Mouse (Mus musculus): ENCODE measurements at regions not wholly inside any gene's neighbourhood (a gene's known extent, or its start where the extent isn't known, plus 50 kb on each side); places are given as distances from the start of the nearest gene placed in this dataset.

GRCm38 (mm10) chr12:46418990-46419389 is 399.7 kb downstream of the Nova1 start:
- Histone ChIP-seq H3K9ac (replicated peaks; ENCODE audit: low read depth, low read length) (no peak overlapping the region), H3K4me1 (ENCODE audit: control insufficient read depth, insufficient read depth) (no peaks in the 10 kb centered on the region), H3K36me3 (replicated peaks; ENCODE audit: control insufficient read depth, insufficient read depth, low read length) (no peaks in the 10 kb centered on the region), H3K9me3 (replicated peaks; ENCODE audit: control insufficient read depth, low read length) (no peaks in the 10 kb centered on the region), H3K27ac (ENCODE audit: low read depth) (no peak overlapping the region), H3K27me3 (ENCODE audit: control insufficient read depth, insufficient read depth, low read length) (no peaks in the 10 kb centered on the region), H3K4me2 (ENCODE audit: low read depth, low read length) (no peak overlapping the region), H3K4me3 (ENCODE audit: low read depth, low read length) (no peak overlapping the region)
- WGBS = 79% methylated on average over 4 of the region's 4 CpGs
- DNase-seq (ENCODE audit: low spot score) (no peak), ATAC-seq (ENCODE audit: insufficient read depth, low read depth) (no peak)
- TF ChIP-seq CTCF (IDR thresholded peaks at IDR 0.05; ENCODE audit: low read depth) (no peak), EP300 (IDR thresholded peaks at IDR 0.05; ENCODE audit: low read depth) (no peak)

GRCm38 (mm10) chr12:46416765-46417404 is 401.8 kb downstream of the Nova1 start:
- DNase-seq (ENCODE audit: low spot score) = no peak
- no peaks in the 10 kb centered on the region for H3K4me1 ChIP-seq (ENCODE audit: control insufficient read depth, insufficient read depth)
- no peaks in the 10 kb centered on the region for H3K9me3 ChIP-seq (replicated peaks; ENCODE audit: control insufficient read depth, low read length)
- no peak overlapping the region for H3K27ac ChIP-seq (ENCODE audit: low read depth)
- H3K27me3 ChIP-seq (ENCODE audit: control insufficient read depth, insufficient read depth, low read length) = no peaks in the 10 kb centered on the region
- no peaks in the 10 kb centered on the region for H3K36me3 ChIP-seq (replicated peaks; ENCODE audit: control insufficient read depth, insufficient read depth, low read length)
- no peak overlapping the region for H3K9ac ChIP-seq (replicated peaks; ENCODE audit: low read depth, low read length)
- no peak overlapping the region for H3K4me3 ChIP-seq (ENCODE audit: low read depth, low read length)
- WGBS = 65% methylated on average over 3 of the region's 3 CpGs
- H3K4me2 ChIP-seq (ENCODE audit: low read depth, low read length) = no peak overlapping the region
- TF ChIP-seq CTCF (IDR thresholded peaks at IDR 0.05; ENCODE audit: low read depth) (no peak), EP300 (IDR thresholded peaks at IDR 0.05; ENCODE audit: low read depth) (no peak)
- ATAC-seq (ENCODE audit: insufficient read depth, low read depth) = no peak

GRCm38 (mm10) chr12:46416250-46416649 is 402.5 kb downstream of the Nova1 start:
- TF ChIP-seq CTCF (IDR thresholded peaks at IDR 0.05; ENCODE audit: low read depth) (no peak), EP300 (IDR thresholded peaks at IDR 0.05; ENCODE audit: low read depth) (no peak)
- Histone ChIP-seq H3K4me1 (ENCODE audit: control insufficient read depth, insufficient read depth) (no peaks in the 10 kb centered on the region), H3K9me3 (replicated peaks; ENCODE audit: control insufficient read depth, low read length) (no peaks in the 10 kb centered on the region), H3K27me3 (ENCODE audit: control insufficient read depth, insufficient read depth, low read length) (no peaks in the 10 kb centered on the region), H3K27ac (ENCODE audit: low read depth) (no peak overlapping the region), H3K4me2 (ENCODE audit: low read depth, low read length) (no peak overlapping the region), H3K36me3 (replicated peaks; ENCODE audit: control insufficient read depth, insufficient read depth, low read length) (no peaks in the 10 kb centered on the region), H3K4me3 (ENCODE audit: low read depth, low read length) (no peak overlapping the region), H3K9ac (replicated peaks; ENCODE audit: low read depth, low read length) (no peak overlapping the region)
- DNase-seq (ENCODE audit: low spot score) (no peak), ATAC-seq (ENCODE audit: insufficient read depth, low read depth) (no peak)

GRCm38 (mm10) chr12:46405674-46406073 is 413.1 kb downstream of the Nova1 start:
- Histone ChIP-seq H3K4me2 (ENCODE audit: low read depth, low read length) (no peak overlapping the region), H3K27ac (ENCODE audit: low read depth) (no peak overlapping the region), H3K4me1 (ENCODE audit: control insufficient read depth, insufficient read depth) (no peaks in the 10 kb centered on the region), H3K36me3 (replicated peaks; ENCODE audit: control insufficient read depth, insufficient read depth, low read length) (no peaks in the 10 kb centered on the region), H3K27me3 (ENCODE audit: control insufficient read depth, insufficient read depth, low read length) (no peaks in the 10 kb centered on the region), H3K9ac (replicated peaks; ENCODE audit: low read depth, low read length) (no peak overlapping the region), H3K4me3 (ENCODE audit: low read depth, low read length) (no peak overlapping the region), H3K9me3 (replicated peaks; ENCODE audit: control insufficient read depth, low read length) (no peaks in the 10 kb centered on the region)
- no peak for TF ChIP-seq EP300 (IDR thresholded peaks at IDR 0.05; ENCODE audit: low read depth)
- no peak for TF ChIP-seq CTCF (IDR thresholded peaks at IDR 0.05; ENCODE audit: low read depth)
- ATAC-seq (ENCODE audit: insufficient read depth, low read depth) (no peak), DNase-seq (ENCODE audit: low spot score) (no peak)

- no peaks in the 10 kb centered on the region for H3K4me1 ChIP-seq (ENCODE audit: control insufficient read depth, insufficient read depth)
- H3K9ac ChIP-seq (replicated peaks; ENCODE audit: low read depth, low read length) = peak overlapping the region; percentile 15; the same call in 1 of the 2 replicates
- peak overlapping the region; percentile 57 for H3K4me3 ChIP-seq (ENCODE audit: low read depth, low read length)
- ATAC-seq (ENCODE audit: insufficient read depth, low read depth) (no peak), DNase-seq (ENCODE audit: low spot score) (no peak)
- no peak overlapping the region for H3K27ac ChIP-seq (ENCODE audit: low read depth)
- H3K27me3 ChIP-seq (ENCODE audit: control insufficient read depth, insufficient read depth, low read length) = peaks cover 8% of the 10 kb centered on the region
- no peaks in the 10 kb centered on the region for H3K9me3 ChIP-seq (replicated peaks; ENCODE audit: control insufficient read depth, low read length)
- 1% methylated on average over 14 of the region's 14 CpGs for WGBS
- H3K4me2 ChIP-seq (ENCODE audit: low read depth, low read length) = peak overlapping the region; percentile 83
- no peaks in the 10 kb centered on the region for H3K36me3 ChIP-seq (replicated peaks; ENCODE audit: control insufficient read depth, insufficient read depth, low read length)
- TF ChIP-seq CTCF (IDR thresholded peaks at IDR 0.05; ENCODE audit: low read depth) (no peak), EP300 (IDR thresholded peaks at IDR 0.05; ENCODE audit: low read depth) (no peak)
Observed at GRCm38 (mm10) chr12:46399653-46399975, 419.1 kb downstream of the Nova1 start.
